In the genomic region with DNA sequence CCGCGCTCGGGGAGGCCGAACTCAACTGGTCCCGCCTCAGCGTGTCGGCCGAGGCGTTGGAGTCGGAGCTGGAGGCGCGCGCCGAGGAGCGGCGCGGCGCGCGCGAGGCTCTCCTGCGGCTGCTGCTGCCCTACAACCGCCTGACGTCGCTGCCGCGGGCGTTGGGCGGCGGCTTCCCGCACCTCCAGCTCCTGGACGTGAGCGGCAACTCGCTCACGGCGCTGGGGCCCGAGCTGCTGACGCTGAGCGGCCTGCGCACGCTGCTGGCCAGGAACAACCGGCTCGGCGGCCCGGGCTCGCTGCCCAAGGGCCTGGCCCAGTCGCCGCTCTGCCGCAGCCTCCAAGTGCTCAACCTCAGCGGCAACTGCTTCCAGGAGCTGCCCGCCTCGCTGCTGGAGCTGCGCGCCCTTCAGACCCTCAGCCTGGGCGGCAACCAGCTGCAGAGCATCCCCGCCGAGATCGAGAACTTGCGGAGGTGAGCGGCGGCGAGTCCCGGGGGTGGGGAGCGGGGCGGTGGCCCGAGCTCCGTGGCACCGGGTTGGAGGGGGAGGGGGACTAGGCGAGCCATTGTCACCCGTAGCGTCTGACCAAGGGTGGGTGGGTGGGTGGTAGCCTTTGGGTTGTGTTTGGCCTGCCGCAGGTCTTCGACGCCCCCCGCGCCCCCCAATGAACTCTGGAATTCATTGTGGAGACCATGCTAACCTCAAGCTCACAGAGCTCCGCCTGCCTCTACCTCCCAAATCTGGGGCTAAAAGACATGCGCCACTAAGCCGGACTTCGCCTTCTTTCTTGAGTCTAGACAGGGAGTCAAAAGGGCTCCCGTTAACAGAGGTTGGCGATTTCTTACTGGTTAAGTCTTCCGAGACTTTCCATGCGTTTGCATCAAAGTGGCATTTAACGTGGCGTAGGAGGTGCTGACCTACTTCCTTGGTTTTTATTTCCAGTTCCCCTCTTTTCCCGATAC, we compare ENCODE assay signal across 8 mouse cellular contexts. TPM values are rescaled to one million over a fixed set of nuclear protein-coding genes. Genes with fewer than 3 reads are reported as not detected.
DNase-seq lines count a peak whose midpoint lies in the region; ATAC-seq and TF ChIP-seq lines count a peak whose summit lies in the region.

No protein-coding gene starts in this region.

- intact Hi-C loops in gastrocnemius, adult 2 months (cut with DNase I): loop anchor here (5.0 kb wide), 2 partner anchors 51 to 219 kb away; partner anchors contain the start of gene Gsk3b

- peaks cover 34% of the 10 kb centered on the region for H3K4me1 ChIP-seq in liver, adult 2 months (ENCODE audit: control insufficient read depth, insufficient read depth, low read length)
- peaks cover 26% of the 10 kb centered on the region for H3K4me1 ChIP-seq in midbrain, embryonic 16.5 days (ENCODE audit: control insufficient read depth, insufficient read depth, low read length)

- TF ChIP-seq CTCF in gastrocnemius, adult 2 months (IDR thresholded peaks at IDR 0.05): no peak
- TF ChIP-seq CTCF in liver, adult 2 months (IDR thresholded peaks at IDR 0.05; ENCODE audit: low read depth, low read length): no peak

- H3K9ac ChIP-seq in liver, adult 2 months (ENCODE audit: low read depth, low read length): peak overlapping the region; percentile 98
- peak overlapping the region; percentile 96 for H3K9ac ChIP-seq in midbrain, embryonic 16.5 days (ENCODE audit: low read depth, low read length)

- peaks cover 2% of the 10 kb centered on the region; the same call in 1 of the 2 replicates for H3K36me3 ChIP-seq in liver, adult 2 months (ENCODE audit: control insufficient read depth, insufficient read depth, low read length)
- no peaks in the 10 kb centered on the region for H3K36me3 ChIP-seq in midbrain, embryonic 16.5 days (ENCODE audit: control insufficient read depth, insufficient read depth, low read length)

- H3K4me2 ChIP-seq in midbrain, embryonic 16.5 days (ENCODE audit: low read length): peak overlapping the region; percentile 55

- H3K27me3 ChIP-seq in liver, adult 2 months (ENCODE audit: control insufficient read depth, insufficient read depth, low read length): no peaks in the 10 kb centered on the region
- no peaks in the 10 kb centered on the region for H3K27me3 ChIP-seq in midbrain, embryonic 16.5 days (ENCODE audit: control insufficient read depth, insufficient read depth, low read depth, low read length)

- peak overlapping the region; percentile 93 for H3K4me3 ChIP-seq in gastrocnemius, adult 2 months
- peak overlapping the region; percentile 87 for H3K4me3 ChIP-seq in liver, adult 2 months (ENCODE audit: insufficient read depth, low read depth, low read length)
- peak overlapping the region; percentile 99 for H3K4me3 ChIP-seq in midbrain, embryonic 16.5 days (ENCODE audit: low read depth, low read length)

- peaks cover 20% of the 10 kb centered on the region; the same call in 1 of the 2 replicates for H3K79me2 ChIP-seq in liver, adult 2 months (ENCODE audit: control insufficient read depth, insufficient read depth, low read length)

- peak overlapping the region; percentile 100 for H3K27ac ChIP-seq in gastrocnemius, adult 2 months
- H3K27ac ChIP-seq in liver, adult 2 months (replicated peaks; ENCODE audit: insufficient read depth, low read depth, low read length): peak overlapping the region; percentile 100
- H3K27ac ChIP-seq in midbrain, embryonic 16.5 days (ENCODE audit: low read length): peak overlapping the region; percentile 99

- WGBS in liver, adult 2 months: under 1% methylated on average over 87 of the region's 87 CpGs
- 0% methylated on average over 72 of the region's 87 CpGs for WGBS in midbrain, embryonic 16.5 days

- no peaks in the 10 kb centered on the region for H3K9me3 ChIP-seq in midbrain, embryonic 16.5 days (replicated peaks; ENCODE audit: control insufficient read depth, low read length, poor library complexity, severe bottlenecking)

- peak; percentile 52 for DNase-seq in ovary, postnatal 10 days (ENCODE audit: low spot score)
- no peak for DNase-seq in ovary, postnatal 36 days (ENCODE audit: low spot score)
- peak; percentile 82 to 86 for DNase-seq in cerebellum, postnatal 10 days
- DNase-seq in gastrocnemius, adult 2 months: peak; percentile 84
- peak; percentile 80 for DNase-seq in kidney, adult 11 months
- DNase-seq in liver, adult 2 months (ENCODE audit: extremely low read depth, low read depth, low spot score): peak; percentile 61
- DNase-seq in thymus, postnatal 0 days (ENCODE audit: low spot score): peak; percentile 38

- no peak for TF ChIP-seq POLR2A in liver, adult 2 months (IDR thresholded peaks at IDR 0.05; ENCODE audit: extremely low read depth, insufficient read depth, low read length)

- ATAC-seq in midbrain, embryonic 16.5 days: peak; percentile 82

RNA-seq across cellular contexts. Expression of gene Lrrc58, which starts 0.6 kb away (rescaled TPM):
- 10 to 100 TPM; 52.3 to 61.3 TPM for total RNA-seq in gastrocnemius, adult 2 months (2021)
- 29.2 and 42.6 TPM in 2 replicates for total RNA-seq in liver, adult 2 months (2014; rRNA removed)
- 9.9 and 10.5 TPM in 2 replicates for polyA plus RNA-seq in liver, adult 2 months (2012; rRNA removed)
- polyA plus RNA-seq in midbrain, embryonic 16.5 days (2015; fragmentation: Nextera tagmentation; extraction: Ambion mirVana): 41.5 and 41.7 TPM in 2 replicates
- polyA plus RNA-seq in thymus, postnatal 0 days (2015; fragmentation: Nextera tagmentation; extraction: Ambion mirVana): 31.2 and 34.6 TPM in 2 replicates

RNA-seq across cellular contexts. Expression of gene Gm36028, which starts 7.8 kb away (rescaled TPM):
- not detected for total RNA-seq in gastrocnemius, adult 2 months (2021)
- total RNA-seq in liver, adult 2 months (2014; rRNA removed): 2.1 and 3.2 TPM in 2 replicates
- 5.3 and 8.9 TPM in 2 replicates for polyA plus RNA-seq in liver, adult 2 months (2012; rRNA removed)
- not detected in 2 replicates for polyA plus RNA-seq in midbrain, embryonic 16.5 days (2015; fragmentation: Nextera tagmentation; extraction: Ambion mirVana)
- 0.12 and 0.17 TPM in 2 replicates for polyA plus RNA-seq in thymus, postnatal 0 days (2015; fragmentation: Nextera tagmentation; extraction: Ambion mirVana)

RNA-seq across cellular contexts. Expression of gene Gpr156, which starts 47.5 kb away (rescaled TPM):
- not detected for total RNA-seq in gastrocnemius, adult 2 months (2021)
- total RNA-seq in liver, adult 2 months (2014; rRNA removed): not detected in 2 replicates
- polyA plus RNA-seq in liver, adult 2 months (2012; rRNA removed): not detected in 2 replicates
- polyA plus RNA-seq in midbrain, embryonic 16.5 days (2015; fragmentation: Nextera tagmentation; extraction: Ambion mirVana): 5.1 and 5.8 TPM in 2 replicates
- 0.13 and 0.23 TPM in 2 replicates for polyA plus RNA-seq in thymus, postnatal 0 days (2015; fragmentation: Nextera tagmentation; extraction: Ambion mirVana)
